Mouse (Mus musculus) lung, adult 2 months (tissue): ENCODE data around the gene Rrnad1. TPM values are rescaled to one million over a fixed set of nuclear protein-coding genes. Genes with fewer than 3 reads are reported as not detected.

Experiments used
- DNase-seq: peaks from one replicate; pipeline ENCODE4 v3.0.0; 2022
- H3K4me1 ChIP-seq: fragments of 200-500 bp; 2 replicates; pipeline ENCODE4 v1.6.1; 2011; ENCODE audit warnings: low read length; ENCODE audit not compliant: control insufficient read depth, insufficient read depth
- H3K4me3 ChIP-seq: fragments of 200-500 bp; replicated peaks from 2 replicates; pipeline ENCODE3; 2011; ENCODE audit warnings: low read depth, mild to moderate bottlenecking, control low read depth, low read length; ENCODE audit errors: extremely low read depth
- CTCF ChIP-seq: fragments of 200-500 bp; IDR thresholded peaks from 2 replicates; pipeline ENCODE4 v1.5.1; 2011; ENCODE audit warnings: mild to moderate bottlenecking, low read length, control low read depth; ENCODE audit not compliant: insufficient read depth
- POLR2A ChIP-seq: fragments of 200-500 bp; IDR thresholded peaks from 2 replicates; pipeline ENCODE4 v1.6.1; 2011; ENCODE audit warnings: low read depth, mild to moderate bottlenecking, control low read depth, low read length, borderline replicate concordance; ENCODE audit errors: extremely low read depth
- whole genome bisulfite sequencing: fragments of 180-500 bp; shearing (Covaris S2); methylation state at CpG from one replicate; pipeline ENCODE4 v1.1.7; 2018; 5-methylcytosine and 5-hydroxymethylcytosine counted together
- polyA plus RNA-seq: library from polyadenylated mRNA; depleted of rRNA; stranded (reverse); fragments of >200 nt; gene quantifications from 2 replicates; pipeline ENCODE4 v1.2.3, GENCODE M21; 2012

The Rrnad1 gene
- polyA plus RNA-seq, 1 experiment = 29.7 TPM

GRCm38 (mm10) chr3:87920270-87920943 lies 10.1 kb downstream of the Rrnad1 start:
- TF ChIP-seq POLR2A = no peak
- TF ChIP-seq CTCF = no peak
- 51% methylated on average over 9 of the region's 9 CpGs for WGBS
- no peak for DNase-seq
- Histone ChIP-seq H3K4me1 (peaks cover 3% of the 10 kb centered on the region; the same call in 1 of the 2 replicates), H3K4me3 (no peak overlapping the region)

GRCm38 (mm10) chr3:87919336-87920108 lies 11.0 kb downstream of the Rrnad1 start, which contains the start of gene Mrpl24:
Gene Mrpl24, plus strand, starts transcription at chr3:87919506.
- under 1% methylated on average over 30 of the region's 30 CpGs for WGBS
- peaks cover 3% of the 10 kb centered on the region; the same call in 1 of the 2 replicates for H3K4me1 ChIP-seq
- peak; percentile 24; the same call in 1 of the 2 replicates for TF ChIP-seq POLR2A
- TF ChIP-seq CTCF = no peak
- H3K4me3 ChIP-seq = peak within 1 kb of the TSS; percentile 85
- DNase-seq = peak; percentile 66

DNA sequence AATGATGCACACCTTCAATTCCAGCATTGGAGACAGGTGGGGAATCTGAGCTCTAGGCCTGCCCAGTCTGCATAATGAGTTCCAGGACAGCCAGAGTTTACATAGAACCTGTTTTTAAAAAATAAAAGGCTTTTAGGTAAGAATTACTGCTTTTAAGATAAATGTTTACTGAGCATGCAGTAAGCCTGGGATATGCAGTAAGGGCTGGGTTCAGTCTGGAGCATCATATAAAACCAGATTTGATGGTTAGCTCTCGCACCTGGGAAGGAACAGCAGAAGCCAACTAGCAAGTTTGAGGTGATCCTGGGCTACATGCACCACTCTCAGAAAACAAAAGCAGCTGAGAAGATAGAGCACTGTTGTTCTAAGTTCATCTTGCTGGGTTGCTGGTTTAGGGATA lies 12.0 kb downstream of the Rrnad1 start:
- Histone ChIP-seq H3K4me3 (no peak overlapping the region), H3K4me1 (peaks cover 3% of the 10 kb centered on the region; the same call in 1 of the 2 replicates)
- no peak for TF ChIP-seq CTCF
- TF ChIP-seq POLR2A = no peak
- 98% methylated on average over 1 of the region's 1 CpGs for WGBS
- DNase-seq = no peak

GRCm38 (mm10) chr3:87916990-87917389 lies 13.5 kb downstream of the Rrnad1 start:
- TF ChIP-seq CTCF (no peak), POLR2A (no peak)
- no peak for DNase-seq
- Histone ChIP-seq H3K4me1 (peaks cover 3% of the 10 kb centered on the region; the same call in 1 of the 2 replicates), H3K4me3 (no peak overlapping the region)
- WGBS = 74% methylated on average over 1 of the region's 1 CpGs

DNA sequence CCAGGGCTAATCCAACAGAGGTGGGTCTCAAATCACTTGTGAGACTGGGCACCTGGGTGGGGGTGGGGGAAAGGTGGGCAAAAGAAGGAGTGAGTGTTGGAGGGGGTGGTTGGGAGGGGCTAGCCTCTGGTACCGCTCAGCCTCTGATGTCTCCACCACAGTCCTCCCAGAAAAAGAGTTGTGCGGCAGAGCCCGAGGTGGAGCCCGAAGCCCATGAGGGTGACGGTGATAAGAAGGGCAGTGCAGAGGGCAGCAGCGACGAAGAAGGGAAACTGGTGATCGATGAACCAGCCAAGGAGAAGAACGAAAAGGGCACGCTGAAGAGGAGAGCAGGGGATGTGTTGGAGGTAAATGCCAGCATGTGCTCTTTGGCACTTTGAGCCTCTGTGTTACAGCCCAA lies 16.6 kb downstream of the Rrnad1 start:
- no peak for DNase-seq
- TF ChIP-seq CTCF = no peak
- TF ChIP-seq POLR2A = no peak
- 95% methylated on average over 10 of the region's 10 CpGs for WGBS
- Histone ChIP-seq H3K4me1 (peaks cover 7% of the 10 kb centered on the region), H3K4me3 (no peak overlapping the region)

DNA sequence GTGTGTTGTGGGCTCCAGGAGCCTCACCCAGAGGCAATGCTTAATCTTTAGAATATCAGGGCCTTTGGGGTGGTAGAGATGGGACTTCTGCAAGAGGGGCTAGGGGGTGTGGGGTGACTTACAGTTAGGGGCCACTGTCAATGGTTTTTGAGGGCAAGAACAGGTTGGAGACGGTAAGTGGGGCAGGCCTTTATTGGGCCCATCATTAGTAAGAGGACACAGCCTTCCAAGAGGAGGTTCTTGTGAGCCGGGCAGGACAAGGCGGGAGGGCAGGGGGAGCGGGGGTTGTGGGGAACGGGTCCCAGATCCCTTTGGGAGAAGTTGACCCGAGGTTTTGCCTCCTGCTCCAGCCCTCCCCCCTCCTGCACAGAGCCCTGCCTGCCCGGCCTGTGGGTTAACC lies 17.0 kb downstream of the Rrnad1 start:
- TF ChIP-seq CTCF (no peak), POLR2A (no peak)
- WGBS = 75% methylated on average over 7 of the region's 7 CpGs

GRCm38 (mm10) chr3:87910573-87911141 lies 19.9 kb downstream of the Rrnad1 start:
- Histone ChIP-seq H3K4me1 (peaks cover 17% of the 10 kb centered on the region), H3K4me3 (peak overlapping the region; percentile 81)
- WGBS = 11% methylated on average over 12 of the region's 12 CpGs
- TF ChIP-seq CTCF (no peak), POLR2A (peak; percentile 44; the same call in 1 of the 2 replicates)
- DNase-seq = peak; percentile 87

More for the DNA sequence above, 17.0 kb downstream of the Rrnad1 start:
- no peak overlapping the region for H3K4me3 ChIP-seq
- peaks cover 8% of the 10 kb centered on the region for H3K4me1 ChIP-seq
- no peak for DNase-seq

- H3K4me3 ChIP-seq = no peak overlapping the region
- peaks cover 17% of the 10 kb centered on the region for H3K4me1 ChIP-seq
- DNase-seq = no peak
- 10% methylated on average over 4 of the region's 4 CpGs for WGBS
- no peak for TF ChIP-seq CTCF
Measured at GRCm38 (mm10) chr3:87909874-87910273, 20.6 kb downstream of the Rrnad1 start.

- no peak for TF ChIP-seq POLR2A
- Histone ChIP-seq H3K4me3 (no peak overlapping the region), H3K4me1 (peaks cover 17% of the 10 kb centered on the region)
- no peak for DNase-seq
- 91% methylated on average over 2 of the region's 2 CpGs for WGBS
Measured at GRCm38 (mm10) chr3:87909381-87909780, 21.1 kb downstream of the Rrnad1 start.
